Mouse (Mus musculus): ENCODE results near the gene Prr13. TPM values are rescaled to one million over a fixed set of nuclear protein-coding genes. Genes with fewer than 3 reads are reported as not detected.

Gene Prr13
- polyA plus RNA-seq, 1 experiment from 2014 or later = 141 TPM

- 66% methylated on average over 8 of the region's 8 CpGs for WGBS
- Histone ChIP-seq H3K27me3 (replicated peaks) (no peaks in the 10 kb centered on the region), H3K9ac (no peak within 1 kb of the TSS), H3K36me3 (no peaks in the 10 kb centered on the region), H3K4me1 (replicated peaks) (0 out of 2 replicates have a peak, but pooled peaks cover 2% of the 10 kb centered on the region), H3K9me3 (no peaks in the 10 kb centered on the region), H3K4me3 (replicated peaks) (no peak within 1 kb of the TSS), H3K27ac (no peak within 1 kb of the TSS), H3K4me2 (replicated peaks) (no peak within 1 kb of the TSS)
- no peak for ATAC-seq
These were observed 13.7 kb upstream of the Prr13 start, which contains the start of gene Amhr2 for GRCm38 (mm10) chr15:102445146-102445545. Amhr2 (plus strand) TSS chr15:102445367.

- Histone ChIP-seq H3K9ac (no peak overlapping the region), H3K4me1 (replicated peaks) (0 out of 2 replicates have a peak, but pooled peaks cover 2% of the 10 kb centered on the region), H3K4me2 (replicated peaks) (no peak overlapping the region), H3K4me3 (replicated peaks) (no peak overlapping the region), H3K36me3 (no peaks in the 10 kb centered on the region), H3K9me3 (no peaks in the 10 kb centered on the region), H3K27ac (no peak overlapping the region), H3K27me3 (replicated peaks) (no peaks in the 10 kb centered on the region)
- WGBS = 30% methylated on average over 5 of the region's 6 CpGs
- ATAC-seq = no peak
These were observed 12.4 kb upstream of the Prr13 start for GRCm38 (mm10) chr15:102446448-102446847.

GRCm38 (mm10) chr15:102449366-102449765 lies 9.5 kb upstream of the Prr13 start:
- Histone ChIP-seq H3K4me1 (replicated peaks) (no peaks in the 10 kb centered on the region), H3K9ac (no peak overlapping the region), H3K27me3 (replicated peaks) (no peaks in the 10 kb centered on the region), H3K4me2 (replicated peaks) (no peak overlapping the region), H3K4me3 (replicated peaks) (no peak overlapping the region), H3K9me3 (no peaks in the 10 kb centered on the region), H3K36me3 (no peaks in the 10 kb centered on the region), H3K27ac (no peak overlapping the region)
- WGBS = 55% methylated on average over 8 of the region's 8 CpGs
- no peak for ATAC-seq

- H3K27me3 ChIP-seq (replicated peaks) = no peaks in the 10 kb centered on the region
- no peak overlapping the region for H3K27ac ChIP-seq
These were observed 7.9 kb upstream of the Prr13 start for GRCm38 (mm10) chr15:102450928-102451327.

GRCm38 (mm10) chr15:102451666-102452430 lies 7.0 kb upstream of the Prr13 start:
- Histone ChIP-seq H3K4me1 (replicated peaks) (no peaks in the 10 kb centered on the region), H3K36me3 (no peaks in the 10 kb centered on the region)

More at GRCm38 (mm10) chr15:102450928-102451327, 7.9 kb upstream of the Prr13 start:
- Histone ChIP-seq H3K9ac (no peak overlapping the region), H3K4me2 (replicated peaks) (0 out of 2 replicates have a peak overlapping the region, but pooled peaks have one; percentile 0), H3K4me1 (replicated peaks) (no peaks in the 10 kb centered on the region), H3K36me3 (no peaks in the 10 kb centered on the region), H3K9me3 (no peaks in the 10 kb centered on the region), H3K4me3 (replicated peaks) (no peak overlapping the region)
- WGBS = 33% methylated on average over 7 of the region's 7 CpGs
- peak; percentile 76 for ATAC-seq

GRCm38 (mm10) chr15:102455993-102456392 lies 2.8 kb upstream of the Prr13 start:
- Histone ChIP-seq H3K36me3 (no peaks in the 10 kb centered on the region), H3K27me3 (replicated peaks) (no peaks in the 10 kb centered on the region), H3K4me2 (replicated peaks) (no peak overlapping the region), H3K9ac (no peak overlapping the region), H3K9me3 (no peaks in the 10 kb centered on the region), H3K4me1 (replicated peaks) (peaks cover 9% of the 10 kb centered on the region; the same call in 1 of the 2 replicates), H3K4me3 (replicated peaks) (no peak overlapping the region), H3K27ac (no peak overlapping the region)
- ATAC-seq = no peak
- 38% methylated on average over 6 of the region's 6 CpGs for WGBS

More at GRCm38 (mm10) chr15:102451666-102452430, 7.0 kb upstream of the Prr13 start:
- no peak for ATAC-seq
- H3K4me3 ChIP-seq (replicated peaks) = no peak overlapping the region
- H3K27ac ChIP-seq = no peak overlapping the region
- no peak overlapping the region for H3K9ac ChIP-seq
- no peaks in the 10 kb centered on the region for H3K9me3 ChIP-seq
- 76% methylated on average over 26 of the region's 26 CpGs for WGBS
- H3K27me3 ChIP-seq (replicated peaks) = no peaks in the 10 kb centered on the region
- H3K4me2 ChIP-seq (replicated peaks) = no peak overlapping the region

- 67% methylated on average over 5 of the region's 5 CpGs for WGBS
- H3K9ac ChIP-seq = no peak overlapping the region
- H3K36me3 ChIP-seq = 0 out of 2 replicates have a peak, but pooled peaks cover 2% of the 10 kb centered on the region
- H3K27ac ChIP-seq = no peak overlapping the region
- H3K9me3 ChIP-seq = no peaks in the 10 kb centered on the region
- no peaks in the 10 kb centered on the region for H3K27me3 ChIP-seq (replicated peaks)
- peaks cover 12% of the 10 kb centered on the region for H3K4me1 ChIP-seq (replicated peaks)
- 0 out of 2 replicates have a peak, but pooled peaks have one; percentile 5 for ATAC-seq
- peak overlapping the region; percentile 57 for H3K4me2 ChIP-seq (replicated peaks)
- H3K4me3 ChIP-seq (replicated peaks) = no peak overlapping the region
These were observed 635 bp upstream of the Prr13 start for GRCm38 (mm10) chr15:102458050-102458736.

- 0 out of 2 replicates have a peak, but pooled peaks cover 2% of the 10 kb centered on the region for H3K36me3 ChIP-seq
- H3K4me1 ChIP-seq (replicated peaks) = peaks cover 12% of the 10 kb centered on the region
- H3K9me3 ChIP-seq = no peaks in the 10 kb centered on the region
- ATAC-seq = peak; percentile 61
- H3K4me3 ChIP-seq (replicated peaks) = peak overlapping the region; percentile 42
- H3K4me2 ChIP-seq (replicated peaks) = peak overlapping the region; percentile 57
- H3K9ac ChIP-seq = peak overlapping the region; percentile 21; the same call in 1 of the 2 replicates
- H3K27ac ChIP-seq = no peak overlapping the region
- WGBS = 24% methylated on average over 6 of the region's 6 CpGs
- H3K27me3 ChIP-seq (replicated peaks) = no peaks in the 10 kb centered on the region
These were observed 553 bp downstream of the Prr13 start for GRCm38 (mm10) chr15:102459381-102459780.

GRCm38 (mm10) chr15:102459847-102460246 lies 1.0 kb downstream of the Prr13 start:
- WGBS = 44% methylated on average over 5 of the region's 5 CpGs
- H3K36me3 ChIP-seq = 0 out of 2 replicates have a peak, but pooled peaks cover 2% of the 10 kb centered on the region
- H3K9ac ChIP-seq = no peak overlapping the region
- H3K27ac ChIP-seq = no peak overlapping the region
- peaks cover 12% of the 10 kb centered on the region for H3K4me1 ChIP-seq (replicated peaks)
- no peaks in the 10 kb centered on the region for H3K9me3 ChIP-seq
- peak overlapping the region; percentile 57 for H3K4me2 ChIP-seq (replicated peaks)
- H3K4me3 ChIP-seq (replicated peaks) = peak overlapping the region; percentile 42
- no peaks in the 10 kb centered on the region for H3K27me3 ChIP-seq (replicated peaks)
- ATAC-seq = peak; percentile 8; the same call in 1 of the 2 replicates

- Histone ChIP-seq H3K27me3 (replicated peaks) (no peaks in the 10 kb centered on the region), H3K9me3 (no peaks in the 10 kb centered on the region), H3K4me1 (replicated peaks) (peaks cover 12% of the 10 kb centered on the region), H3K9ac (0 out of 2 replicates have a peak overlapping the region, but pooled peaks have one; percentile 3), H3K27ac (no peak overlapping the region), H3K4me2 (replicated peaks) (peak overlapping the region; percentile 57), H3K4me3 (replicated peaks) (peak overlapping the region; percentile 42; the same call in 1 of the 2 replicates), H3K36me3 (0 out of 2 replicates have a peak, but pooled peaks cover 2% of the 10 kb centered on the region)
- 77% methylated on average over 12 of the region's 12 CpGs for WGBS
- no peak for ATAC-seq
These were observed 1.6 kb downstream of the Prr13 start for GRCm38 (mm10) chr15:102460409-102460808.

GRCm38 (mm10) chr15:102460971-102461370 lies 2.1 kb downstream of the Prr13 start:
- H3K9me3 ChIP-seq = no peaks in the 10 kb centered on the region
- ATAC-seq = no peak
- H3K4me3 ChIP-seq (replicated peaks) = no peak overlapping the region
- H3K4me2 ChIP-seq (replicated peaks) = peak overlapping the region; percentile 57
- H3K27ac ChIP-seq = no peak overlapping the region
- H3K36me3 ChIP-seq = 0 out of 2 replicates have a peak, but pooled peaks cover 2% of the 10 kb centered on the region
- H3K27me3 ChIP-seq (replicated peaks) = no peaks in the 10 kb centered on the region
- H3K9ac ChIP-seq = 0 out of 2 replicates have a peak overlapping the region, but pooled peaks have one; percentile 3
- 50% methylated on average over 4 of the region's 4 CpGs for WGBS
- peaks cover 12% of the 10 kb centered on the region for H3K4me1 ChIP-seq (replicated peaks)
